Mouse (Mus musculus) E14TG2a.4 (cell line): ENCODE measurements around the gene Tfcp2.
"Not testable (repeated sequence)": the region's sequence is repeated elsewhere in the genome, so short reads cannot be mapped to it uniquely, and the experiment has no call there.

ENCODE experiments used
- H3K27me3 ChIP-seq: 2 replicates; pipeline ENCODE4 v1.6.1; 2014; ENCODE audit warnings: low read length, control low read depth; ENCODE audit not compliant: insufficient read depth
- H3K36me3 ChIP-seq: 2 replicates; pipeline ENCODE4 v1.6.1; 2014; ENCODE audit warnings: low read length, control low read depth; ENCODE audit not compliant: insufficient read depth
- H3K4me1 ChIP-seq: replicated peaks from 2 replicates; pipeline ENCODE4 v1.6.1; 2014; ENCODE audit warnings: low read depth, low read length, control low read depth
- H3K4me3 ChIP-seq: replicated peaks from 2 replicates; pipeline ENCODE4 v1.5.1; 2014; ENCODE audit warnings: mild to moderate bottlenecking, low read length
- H3K9me3 ChIP-seq: 2 replicates; pipeline ENCODE4 v1.6.1; 2014; ENCODE audit warnings: low read length, control low read depth
- CTCF ChIP-seq: conservative IDR thresholded peaks from 2 replicates; pipeline ENCODE4 v1.5.1; 2014; ENCODE audit warnings: low read length
- NANOG ChIP-seq: IDR thresholded peaks from 2 replicates; pipeline ENCODE4 v1.6.1; 2014; ENCODE audit warnings: borderline replicate concordance, low read length, mixed read lengths
- POU5F1 ChIP-seq: IDR thresholded peaks from 2 replicates; pipeline ENCODE4 v1.6.1; 2014; ENCODE audit warnings: low read length, borderline replicate concordance

The Tfcp2 gene

DNA sequence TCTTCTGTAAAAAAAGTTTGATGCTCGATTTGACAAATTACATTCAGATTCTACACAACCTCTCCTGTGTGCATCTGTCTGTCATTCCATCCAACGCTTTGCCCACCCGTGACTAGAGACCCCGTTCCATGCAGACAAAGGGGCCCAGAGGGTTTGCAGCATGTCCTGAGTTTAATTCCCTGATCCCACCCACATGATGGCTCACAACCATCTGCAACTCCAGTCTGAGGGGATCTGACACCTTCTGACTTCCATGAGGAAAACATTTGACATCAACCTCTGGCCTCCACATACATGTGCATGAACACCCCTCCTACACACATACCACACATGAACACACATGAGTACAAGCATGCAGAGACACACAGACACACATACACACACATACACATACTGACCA, 10.4 kb downstream of the Tfcp2 start:
- Histone ChIP-seq H3K4me1 (peaks cover 4% of the 10 kb centered on the region), H3K27me3 (no peaks in the 10 kb centered on the region), H3K4me3 (no peak overlapping the region), H3K9me3 (peaks cover 63% of the 10 kb centered on the region), H3K36me3 (peaks cover 18% of the 10 kb centered on the region)
- TF ChIP-seq CTCF (no peak), POU5F1 (no peak), NANOG (no peak)

DNA sequence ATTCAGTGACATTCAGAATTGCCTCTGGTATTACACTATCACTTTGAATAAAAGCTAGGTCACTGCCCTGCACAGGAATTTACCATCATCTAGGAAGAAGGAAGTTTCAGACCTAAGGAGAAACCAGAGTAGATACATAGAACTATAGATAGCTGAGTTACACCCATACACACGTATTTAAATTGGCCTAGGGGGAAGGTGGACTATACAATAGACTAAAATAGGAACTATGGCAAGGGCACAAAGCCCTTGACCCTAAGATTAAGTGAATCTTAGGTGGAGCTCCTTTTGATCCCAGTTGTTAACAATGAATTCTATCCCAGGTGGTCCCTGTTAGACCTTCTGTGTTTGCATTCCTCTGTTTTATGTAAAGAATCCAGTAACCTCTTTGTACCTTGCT, 10.8 kb downstream of the Tfcp2 start:
- not testable (repeated sequence) for H3K4me3 ChIP-seq, H3K4me1 ChIP-seq, H3K27me3 ChIP-seq
- peaks cover 58% of the 10 kb centered on the region for H3K9me3 ChIP-seq
- peaks cover 21% of the 10 kb centered on the region for H3K36me3 ChIP-seq

DNA sequence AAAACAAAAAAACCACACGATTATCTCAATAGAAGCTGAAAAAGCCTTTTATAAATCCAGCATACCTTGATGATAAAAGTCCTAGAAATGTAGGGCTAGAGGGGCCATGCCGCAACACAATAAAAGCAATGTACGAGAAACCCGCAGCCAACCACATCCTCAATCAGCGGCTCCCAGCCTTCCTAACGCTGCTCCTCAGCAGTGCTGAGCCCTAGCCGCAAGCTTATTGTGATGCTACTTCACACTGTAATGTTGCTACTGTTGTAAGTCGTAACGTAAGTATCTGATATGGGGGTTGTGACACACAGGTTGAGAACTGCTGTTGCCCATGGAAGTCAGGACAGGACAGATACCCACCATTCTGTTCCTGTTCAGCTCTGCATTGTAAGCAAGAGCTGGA, 12.4 kb downstream of the Tfcp2 start:
- H3K4me1 ChIP-seq, result peaks cover 4% of the 10 kb centered on the region
- H3K4me3 ChIP-seq, result no peak overlapping the region
- H3K9me3 ChIP-seq, result peaks cover 50% of the 10 kb centered on the region
- no peaks in the 10 kb centered on the region for H3K27me3 ChIP-seq
- TF ChIP-seq POU5F1, result no peak
- TF ChIP-seq CTCF, result no peak
- no peak for TF ChIP-seq NANOG
- peaks cover 26% of the 10 kb centered on the region for H3K36me3 ChIP-seq

- Histone ChIP-seq H3K36me3 (peaks cover 34% of the 10 kb centered on the region), H3K4me1 (peaks cover 11% of the 10 kb centered on the region), H3K27me3 (no peaks in the 10 kb centered on the region), H3K9me3 (peaks cover 35% of the 10 kb centered on the region), H3K4me3 (no peak overlapping the region)
- no peak for TF ChIP-seq NANOG
- no peak for TF ChIP-seq POU5F1
- TF ChIP-seq CTCF, result peak; percentile 25; the same call in 1 of the 2 replicates
Observed at GRCm38 (mm10) chr15:100537913-100538312, 13.9 kb downstream of the Tfcp2 start.

- TF ChIP-seq CTCF (no peak), POU5F1 (no peak), NANOG (no peak)
- no peak overlapping the region for H3K4me3 ChIP-seq
- H3K27me3 ChIP-seq, result no peaks in the 10 kb centered on the region
- no peaks in the 10 kb centered on the region for H3K9me3 ChIP-seq
- no peaks in the 10 kb centered on the region; the same call in 1 of the 2 replicates for H3K4me1 ChIP-seq
- H3K36me3 ChIP-seq, result peaks cover 11% of the 10 kb centered on the region
Observed at GRCm38 (mm10) chr15:100527900-100528299, 23.9 kb downstream of the Tfcp2 start.

DNA sequence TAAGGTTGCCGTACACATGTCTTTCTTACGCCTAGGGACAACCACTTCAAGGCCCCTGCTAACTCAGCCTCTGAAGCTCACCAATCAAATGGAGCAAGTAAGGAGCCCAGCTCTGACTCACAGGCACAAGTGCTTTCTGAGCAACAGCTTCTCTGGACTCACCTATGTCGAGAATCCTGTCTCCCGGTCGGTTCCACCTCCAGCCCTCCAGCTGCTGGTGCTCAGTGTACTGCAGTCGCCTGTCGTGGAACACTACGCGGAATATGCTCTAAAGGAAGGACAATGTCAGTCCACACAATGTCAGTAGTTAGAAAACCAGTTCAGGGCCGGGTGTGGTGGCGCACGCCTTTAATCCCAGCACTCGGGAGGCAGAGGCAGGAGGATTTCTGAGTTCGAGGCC, 26.4 kb downstream of the Tfcp2 start:
- Histone ChIP-seq H3K4me1 (no peaks in the 10 kb centered on the region; the same call in 1 of the 2 replicates), H3K36me3 (peaks cover 14% of the 10 kb centered on the region), H3K9me3 (no peaks in the 10 kb centered on the region), H3K4me3 (no peak overlapping the region), H3K27me3 (no peaks in the 10 kb centered on the region)
- TF ChIP-seq NANOG (no peak), CTCF (no peak), POU5F1 (no peak)

GRCm38 (mm10) chr15:100520306-100520705, 31.5 kb downstream of the Tfcp2 start:
- Histone ChIP-seq H3K27me3 (no peaks in the 10 kb centered on the region), H3K4me3 (no peak overlapping the region), H3K36me3 (peaks cover 32% of the 10 kb centered on the region), H3K4me1 (peaks cover 6% of the 10 kb centered on the region; the same call in 1 of the 2 replicates), H3K9me3 (no peaks in the 10 kb centered on the region)
- TF ChIP-seq POU5F1, result no peak
- TF ChIP-seq CTCF, result no peak
- no peak for TF ChIP-seq NANOG

DNA sequence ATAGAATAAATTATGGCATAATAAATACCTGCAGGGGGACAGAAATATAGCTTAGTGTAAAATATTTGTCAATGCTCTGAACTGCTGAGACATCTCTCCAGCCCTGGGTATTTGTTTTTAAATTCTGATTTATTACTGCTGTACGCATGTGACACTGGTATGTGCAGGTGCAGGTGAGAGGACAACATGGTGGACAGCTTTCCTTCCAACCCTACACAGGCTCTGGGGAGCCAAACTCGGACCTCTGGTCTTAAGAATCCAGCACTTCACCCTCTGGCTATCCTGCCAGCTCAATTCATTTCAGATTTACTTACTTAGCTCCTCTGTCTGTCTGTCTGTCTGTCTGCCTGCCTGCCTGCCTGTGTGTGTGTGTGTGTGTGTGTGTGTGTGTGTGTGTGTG, 36.7 kb downstream of the Tfcp2 start:
- H3K4me1 ChIP-seq, result peaks cover 21% of the 10 kb centered on the region
- H3K27me3 ChIP-seq, result no peaks in the 10 kb centered on the region
- peaks cover 55% of the 10 kb centered on the region for H3K36me3 ChIP-seq
- H3K4me3 ChIP-seq, result no peak overlapping the region
- no peaks in the 10 kb centered on the region for H3K9me3 ChIP-seq
- TF ChIP-seq NANOG (no peak), CTCF (no peak), POU5F1 (no peak)

- TF ChIP-seq POU5F1, result no peak
- no peak for TF ChIP-seq NANOG
- no peak for TF ChIP-seq CTCF
- Histone ChIP-seq H3K36me3 (peaks cover 54% of the 10 kb centered on the region), H3K4me1 (peaks cover 29% of the 10 kb centered on the region), H3K27me3 (no peaks in the 10 kb centered on the region), H3K9me3 (no peaks in the 10 kb centered on the region), H3K4me3 (no peak overlapping the region)
Observed at GRCm38 (mm10) chr15:100513387-100513786, 38.4 kb downstream of the Tfcp2 start.
